Mouse (Mus musculus) ES-E14 (cell line): ENCODE measurements around the gene Gtf3c5.

Source experiments
- MAFK ChIP-seq: IDR thresholded peaks from 2 replicates; pipeline ENCODE4 v1.6.1; 2014; ENCODE audit warnings: mild to moderate bottlenecking, low read depth, low read length, inconsistent platforms; ENCODE audit not compliant: insufficient read depth
- ZC3H11A ChIP-seq: IDR thresholded peaks from 2 replicates; pipeline ENCODE4 v1.6.1; 2012; ENCODE audit warnings: low read depth, mild to moderate bottlenecking, inconsistent platforms, low read length, borderline replicate concordance
- ZNF384 ChIP-seq: IDR thresholded peaks from 2 replicates; pipeline ENCODE4 v1.6.1; 2012; ENCODE audit warnings: low read depth, low read length, inconsistent platforms

- TF ChIP-seq MAFK (no peak), ZC3H11A (no peak), ZNF384 (no peak)
Observed at GRCm38 (mm10) chr2:28622521-28623124, 39.1 kb upstream of the Gtf3c5 start.
